Mouse (Mus musculus) MEL (cell line): Measurements from ENCODE around the gene Mbd6. TPM values are rescaled to one million over a fixed set of nuclear protein-coding genes. Genes with fewer than 3 reads are reported as not detected.
A peak's percentile ranks its signal among the peaks of the same experiment; 100 is the strongest.

Experiments used
- DNase-seq: peaks from one replicate; pipeline ENCODE4 v3.0.0; 2011; ENCODE audit warnings: low read depth, low spot score
- H3K27ac ChIP-seq: 2 replicates; pipeline ENCODE4 v1.5.1; 2012; ENCODE audit warnings: low read depth, mild to moderate bottlenecking, control low read depth, low read length, moderate library complexity; ENCODE audit not compliant: control insufficient read depth
- H3K27me3 ChIP-seq, 2 experiments: fragments of 150-350 bp in 1 of 2; sonication (generic) in 1 of 2; 2 replicates each; pipeline ENCODE4 v1.6.1; 2012; ENCODE audit warnings: low read length in 2 of 2, mild to moderate bottlenecking in 2 of 2, improper control_type of control experiment in 1 of 2, moderate library complexity in 1 of 2; ENCODE audit not compliant: insufficient read depth in 2 of 2, control insufficient read depth in 1 of 2
- H3K36me3 ChIP-seq, 2 experiments: 2 replicates each; pipeline ENCODE4 v1.6.1; 2012 to 2014; ENCODE audit warnings: low read length in 2 of 2, improper control_type of control experiment in 1 of 2, inconsistent platforms in 1 of 2, mild to moderate bottlenecking in 1 of 2; ENCODE audit not compliant: insufficient read depth in 2 of 2, control insufficient read depth in 1 of 2
- H3K4me1 ChIP-seq, 2 experiments: fragments of 150-350 bp in 1 of 2; sonication (generic) in 1 of 2; 2 replicates each; pipeline ENCODE4 v1.6.1; 2012; ENCODE audit warnings: low read length in 2 of 2, improper control_type of control experiment in 1 of 2, mild to moderate bottlenecking in 1 of 2; ENCODE audit not compliant: insufficient read depth in 2 of 2, control insufficient read depth in 1 of 2
- H3K4me3 ChIP-seq, 2 experiments: fragments of 150-350 bp in 1 of 2; sonication (generic) in 1 of 2; 2 replicates each; pipeline ENCODE4 v1.5.1; 2012; ENCODE audit warnings: low read depth in 2 of 2, low read length in 2 of 2, mild to moderate bottlenecking in 2 of 2, moderate library complexity in 2 of 2, control low read depth in 1 of 2, improper control_type of control experiment in 1 of 2; ENCODE audit not compliant: control insufficient read depth in 1 of 2, insufficient read depth in 1 of 2
- H3K79me2 ChIP-seq: 2 replicates; pipeline ENCODE4 v1.6.1; 2012; ENCODE audit warnings: mild to moderate bottlenecking, low read length, moderate library complexity; ENCODE audit not compliant: control insufficient read depth, poor library complexity, insufficient read depth
- H3K9ac ChIP-seq: 2 replicates; pipeline ENCODE4 v1.6.1; 2012; ENCODE audit warnings: low read depth, mild to moderate bottlenecking, control low read depth, low read length, moderate library complexity; ENCODE audit not compliant: control insufficient read depth, poor library complexity, severe bottlenecking
- H3K9me3 ChIP-seq: fragments of 150-350 bp; sonication (generic); replicated peaks from 2 replicates; pipeline ENCODE4 v1.6.1; 2012; ENCODE audit warnings: mild to moderate bottlenecking, low read length, improper control_type of control experiment, moderate library complexity; ENCODE audit not compliant: insufficient read depth
- BHLHE40 ChIP-seq: IDR thresholded peaks from 2 replicates; pipeline ENCODE4 v1.6.1; 2012; ENCODE audit warnings: low read depth, mild to moderate bottlenecking, inconsistent platforms, low read length, improper control_type of control experiment, borderline replicate concordance
- CHD1 ChIP-seq: IDR thresholded peaks from 2 replicates; pipeline ENCODE4 v1.6.1; 2012; ENCODE audit warnings: low read depth, mild to moderate bottlenecking, inconsistent platforms, low read length, improper control_type of control experiment
- CHD2 ChIP-seq: IDR thresholded peaks from 2 replicates; pipeline ENCODE4 v1.6.1; 2011; ENCODE audit warnings: low read length, improper control_type of control experiment
- CTCF ChIP-seq, 3 experiments: IDR thresholded peaks in 2 of 3; conservative IDR thresholded peaks in 1 of 3; 2 replicates each; pipeline ENCODE4 v1.5.1; 2011 to 2012; ENCODE audit warnings: low read length in 3 of 3, low read depth in 2 of 3, mild to moderate bottlenecking in 2 of 3, improper control_type of control experiment in 1 of 3, inconsistent platforms in 1 of 3, mixed read lengths in 1 of 3, moderate library complexity in 1 of 3; ENCODE audit not compliant: control insufficient read depth in 1 of 3, insufficient read depth in 1 of 3, poor library complexity in 1 of 3, severe bottlenecking in 1 of 3
- EP300 ChIP-seq, 2 experiments: IDR thresholded peaks; 2 replicates each; pipeline ENCODE4 v1.6.1; 2011; ENCODE audit warnings: improper control_type of control experiment in 2 of 2, low read length in 2 of 2, low read depth in 1 of 2, mild to moderate bottlenecking in 1 of 2
- ETS1 ChIP-seq: IDR thresholded peaks from 2 replicates; pipeline ENCODE4 v1.6.1; 2012; ENCODE audit warnings: low read depth, mild to moderate bottlenecking, inconsistent platforms, low read length, improper control_type of control experiment, moderate library complexity
- GABPA ChIP-seq: IDR thresholded peaks from 2 replicates; pipeline ENCODE4 v1.6.1; 2012; ENCODE audit warnings: low read depth, mild to moderate bottlenecking, inconsistent platforms, low read length, improper control_type of control experiment, moderate library complexity
- GATA1 ChIP-seq: IDR thresholded peaks from 2 replicates; pipeline ENCODE4 v1.6.1; 2011; ENCODE audit warnings: low read depth, low read length, improper control_type of control experiment
- HCFC1 ChIP-seq: IDR thresholded peaks from 2 replicates; pipeline ENCODE4 v1.6.1; 2012; ENCODE audit warnings: low read depth, mild to moderate bottlenecking, inconsistent platforms, low read length, improper control_type of control experiment, moderate library complexity
- JUND ChIP-seq: IDR thresholded peaks from 2 replicates; pipeline ENCODE4 v1.6.1; 2011; ENCODE audit warnings: low read depth, mild to moderate bottlenecking, improper control_type of control experiment, low read length
- MAX ChIP-seq: IDR thresholded peaks from 2 replicates; pipeline ENCODE4 v1.6.1; 2011; ENCODE audit warnings: low read length, improper control_type of control experiment
- MEF2A ChIP-seq: IDR thresholded peaks from 2 replicates; pipeline ENCODE4 v1.6.1; 2014; ENCODE audit warnings: low read depth, mild to moderate bottlenecking, inconsistent platforms, low read length, improper control_type of control experiment; ENCODE audit not compliant: poor library complexity, insufficient replicate concordance, severe bottlenecking; ENCODE audit errors: extremely low read depth
- MYB ChIP-seq: IDR thresholded peaks from 2 replicates; pipeline ENCODE4 v1.6.1; 2011; ENCODE audit warnings: mild to moderate bottlenecking, low read depth, low read length, improper control_type of control experiment
- MYC ChIP-seq: IDR thresholded peaks from 2 replicates; pipeline ENCODE4 v1.6.1; 2011; ENCODE audit warnings: low read depth, mild to moderate bottlenecking, low read length, improper control_type of control experiment, moderate library complexity
- NRF1 ChIP-seq: IDR thresholded peaks from 2 replicates; pipeline ENCODE4 v1.6.1; 2014; ENCODE audit warnings: low read depth, mild to moderate bottlenecking, inconsistent platforms, low read length, improper control_type of control experiment, moderate library complexity; ENCODE audit not compliant: poor library complexity, insufficient read depth, severe bottlenecking
- POLR2A ChIP-seq, 2 experiments: IDR thresholded peaks; 2 replicates each; pipeline ENCODE4 v1.6.1; 2011 to 2012; ENCODE audit warnings: low read length in 2 of 2, mild to moderate bottlenecking in 2 of 2, control low read depth in 1 of 2, improper control_type of control experiment in 1 of 2, low read depth in 1 of 2, moderate library complexity in 1 of 2; ENCODE audit not compliant: control insufficient read depth in 1 of 2, insufficient read depth in 1 of 2, poor library complexity in 1 of 2
- POLR2AphosphoS2 ChIP-seq: IDR thresholded peaks from 2 replicates; pipeline ENCODE4 v1.6.1; 2011; ENCODE audit warnings: low read length, improper control_type of control experiment
- RAD21 ChIP-seq: IDR thresholded peaks from 2 replicates; pipeline ENCODE4 v1.6.1; 2011; ENCODE audit warnings: mild to moderate bottlenecking, low read depth, low read length, improper control_type of control experiment
- SIN3A ChIP-seq: IDR thresholded peaks from 2 replicates; pipeline ENCODE4 v1.6.1; 2012; ENCODE audit warnings: low read length, improper control_type of control experiment, inconsistent platforms
- SMC3 ChIP-seq: IDR thresholded peaks from 2 replicates; pipeline ENCODE4 v1.6.1; 2011; ENCODE audit warnings: low read depth, low read length, improper control_type of control experiment
- TCF12 ChIP-seq: IDR thresholded peaks from 2 replicates; pipeline ENCODE4 v1.6.1; 2014; ENCODE audit warnings: low read depth, mild to moderate bottlenecking, inconsistent platforms, low read length, improper control_type of control experiment, moderate library complexity
- USF1 ChIP-seq: IDR thresholded peaks from 2 replicates; pipeline ENCODE4 v1.6.1; 2014; ENCODE audit warnings: low read depth, mild to moderate bottlenecking, inconsistent platforms, low read length, improper control_type of control experiment, moderate library complexity
- ZC3H11A ChIP-seq: IDR thresholded peaks from 2 replicates; pipeline ENCODE4 v1.6.1; 2012; ENCODE audit warnings: low read depth, mild to moderate bottlenecking, inconsistent platforms, low read length, improper control_type of control experiment
- polyA plus RNA-seq, 2 experiments: library from polyadenylated mRNA; stranded (reverse) in 1 of 2; unstranded in 1 of 2; fragments of >175 nt in 1 of 2; fragments of >200 nt in 1 of 2; gene quantifications; 2 replicates each; pipeline versions ENCODE4 v1.2.1 to v1.2.4; 2012; ENCODE audit warnings: low replicate concordance in 2 of 2, low read depth in 1 of 2; ENCODE audit not compliant: insufficient read length in 2 of 2, insufficient read depth in 1 of 2, missing spikeins in 1 of 2
- total RNA-seq: library from RNA; depleted of rRNA; stranded (reverse); fragments of 300-350 nt; gene quantifications from 2 replicates; pipeline ENCODE4 v1.2.3, GENCODE M21; 2012

The Mbd6 gene
- total and polyA plus RNA-seq, 3 experiments = 4.2 to 44.8 TPM; not detected in 1

GRCm38 (mm10) chr10:127269036-127269435 is 19.8 kb downstream of the Mbd6 start:
- H3K79me2 ChIP-seq = peaks cover 37% of the 10 kb centered on the region
- no peak overlapping the region for H3K27ac ChIP-seq
- H3K36me3 ChIP-seq = peaks cover 5 to 11% of the 10 kb centered on the region in 2 experiments; a peak in 3 of 4 replicates
- no peak overlapping the region for H3K9ac ChIP-seq
- no peaks in the 10 kb centered on the region for H3K27me3 ChIP-seq
- H3K4me1 ChIP-seq = peaks cover 0 to 11% of the 10 kb centered on the region in 2 experiments; a peak in 3 of 4 replicates
- no peak for TF ChIP-seq SIN3A
- no peak for TF ChIP-seq GABPA
- no peak for TF ChIP-seq CTCF (IDR thresholded peaks at IDR 0.05 in 2 of 3, conservative IDR thresholded peaks at IDR 0.05 in 1 of 3; ENCODE audit: control insufficient read depth in 1 of 3, insufficient read depth in 1 of 3, low read depth in 2 of 3, low read length in 3 of 3, poor library complexity in 1 of 3, severe bottlenecking in 1 of 3)
- TF ChIP-seq USF1 = no peak
- no peak for TF ChIP-seq POLR2A (IDR thresholded peaks at IDR 0.05; ENCODE audit: control insufficient read depth in 1 of 2, insufficient read depth in 1 of 2, low read depth in 1 of 2, low read length in 2 of 2, poor library complexity in 1 of 2)
- no peak for TF ChIP-seq BHLHE40
- TF ChIP-seq RAD21 = no peak
- no peak for TF ChIP-seq CHD2
- no peak for TF ChIP-seq POLR2AphosphoS2
- TF ChIP-seq MAX = no peak
- no peak for TF ChIP-seq ETS1
- TF ChIP-seq NRF1 = no peak
- TF ChIP-seq MYB = no peak
- no peak for TF ChIP-seq JUND
- no peak for TF ChIP-seq SMC3
- TF ChIP-seq GATA1 = no peak
- TF ChIP-seq ZC3H11A = no peak
- TF ChIP-seq MYC = no peak
- TF ChIP-seq, all 39 proteins: peak for 0
- no peak for DNase-seq
- no peak overlapping the region for H3K4me3 ChIP-seq
- no peaks in the 10 kb centered on the region for H3K9me3 ChIP-seq

- Histone ChIP-seq H3K9me3 (no peaks in the 10 kb centered on the region), H3K27ac (no peak overlapping the region), H3K27me3 (no peaks in the 10 kb centered on the region), H3K9ac (no peak overlapping the region), H3K79me2 (peaks cover 31% of the 10 kb centered on the region), H3K36me3 (peaks cover 5 to 10% of the 10 kb centered on the region in 2 experiments; a peak in 3 of 4 replicates), H3K4me3 (no peak overlapping the region), H3K4me1 (peaks cover 0 to 6% of the 10 kb centered on the region in 2 experiments; a peak in 3 of 4 replicates)
- no peak for TF ChIP-seq USF1
- no peak for TF ChIP-seq TCF12
- no peak for TF ChIP-seq CHD1
- no peak for TF ChIP-seq EP300 (IDR thresholded peaks at IDR 0.05; ENCODE audit: low read depth in 1 of 2, low read length in 2 of 2)
- TF ChIP-seq HCFC1 = no peak
- TF ChIP-seq CHD2 = no peak
- TF ChIP-seq MEF2A = no peak
- peak; percentile 27 for DNase-seq
Measured at GRCm38 (mm10) chr10:127268401-127268800, 20.4 kb downstream of the Mbd6 start.
